Mouse (Mus musculus): Measurements from ENCODE around the gene Hist2h2aa2. TPM values are rescaled to one million over a fixed set of nuclear protein-coding genes. Genes with fewer than 3 reads are reported as not detected.

The Hist2h2aa2 gene
- polyA plus RNA-seq, 1 experiment from 2014 or later, result 24.3 TPM

DNA sequence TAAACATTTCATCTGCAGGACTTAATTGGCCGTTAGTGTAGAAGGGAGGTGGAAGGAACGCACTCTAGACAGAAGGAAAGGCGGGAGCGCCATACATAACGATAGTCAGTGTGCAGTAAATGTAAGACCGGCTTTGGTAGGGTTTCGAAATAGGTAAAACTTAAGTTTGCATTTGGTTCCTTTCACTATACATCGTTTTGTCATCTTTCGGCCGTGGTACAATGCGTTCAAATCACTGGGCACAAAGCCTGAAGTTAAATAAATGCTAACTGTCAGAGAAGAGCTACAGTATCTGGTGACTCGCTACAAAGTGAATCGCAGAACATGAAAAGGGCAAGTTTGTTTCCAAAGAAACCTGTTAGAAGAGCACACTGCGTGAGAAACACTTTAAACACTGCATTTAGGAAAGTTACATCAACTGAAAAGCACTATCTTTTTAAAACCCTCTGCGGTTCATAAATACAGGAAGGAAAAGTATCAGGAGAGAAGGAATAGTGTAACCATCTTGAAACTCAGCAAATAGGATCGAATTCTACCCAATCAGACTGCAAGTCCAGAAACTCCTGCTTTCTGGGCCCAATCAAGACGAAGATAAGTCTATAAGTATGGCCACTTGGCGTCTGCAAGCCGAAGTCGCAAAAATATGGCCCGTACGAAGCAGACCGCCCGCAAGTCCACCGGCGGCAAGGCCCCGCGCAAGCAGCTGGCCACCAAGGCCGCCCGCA lies 28.1 kb upstream of the Hist2h2aa2 start, which contains the start of gene Hist2h3b:
Hist2h3b (plus strand) TSS at position 604 of the 725 bp plus-strand sequence.
- peak within 1 kb of the TSS; percentile 68 for H3K4me3 ChIP-seq
- no peaks in the 10 kb centered on the region for H3K9me3 ChIP-seq (replicated peaks)
- H3K36me3 ChIP-seq, result no peaks in the 10 kb centered on the region
- WGBS, result 26% methylated on average over 30 of the region's 30 CpGs
- peak; percentile 81 for DNase-seq (ENCODE audit: low spot score)
- peaks cover 30% of the 10 kb centered on the region for H3K4me1 ChIP-seq
- no peaks in the 10 kb centered on the region for H3K27me3 ChIP-seq (ENCODE audit: low read depth, poor library complexity, severe bottlenecking)
- peak within 1 kb of the TSS; percentile 96 for H3K27ac ChIP-seq (replicated peaks)

DNA sequence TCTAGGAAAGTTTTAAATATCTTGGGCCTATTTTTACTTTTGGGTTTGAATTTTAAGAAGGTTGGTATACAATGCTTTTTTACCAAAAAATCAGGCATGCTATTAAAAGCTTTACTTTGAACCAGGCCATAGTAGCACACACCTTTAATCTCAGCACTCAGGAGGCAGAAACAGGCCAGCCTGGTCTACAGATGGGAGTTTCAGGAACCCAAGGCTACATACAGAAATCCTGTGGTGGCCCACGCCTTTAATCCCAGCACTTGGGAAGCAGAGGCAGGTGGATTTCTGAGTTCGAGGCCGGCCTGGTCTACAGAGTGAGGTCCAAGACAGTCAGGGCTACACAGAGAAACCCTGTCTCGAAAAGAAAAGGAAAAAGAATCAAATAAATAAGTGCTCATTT lies 27.5 kb upstream of the Hist2h2aa2 start:
- DNase-seq (ENCODE audit: low spot score), result no peak
- H3K4me1 ChIP-seq, result peaks cover 35% of the 10 kb centered on the region
- peak overlapping the region; percentile 51 for H3K4me3 ChIP-seq
- H3K27me3 ChIP-seq (ENCODE audit: low read depth, poor library complexity, severe bottlenecking), result no peaks in the 10 kb centered on the region
- H3K9me3 ChIP-seq (replicated peaks), result no peaks in the 10 kb centered on the region
- H3K36me3 ChIP-seq, result no peaks in the 10 kb centered on the region
- 83% methylated on average over 4 of the region's 4 CpGs for WGBS
- H3K27ac ChIP-seq (replicated peaks), result peak overlapping the region; percentile 96

DNA sequence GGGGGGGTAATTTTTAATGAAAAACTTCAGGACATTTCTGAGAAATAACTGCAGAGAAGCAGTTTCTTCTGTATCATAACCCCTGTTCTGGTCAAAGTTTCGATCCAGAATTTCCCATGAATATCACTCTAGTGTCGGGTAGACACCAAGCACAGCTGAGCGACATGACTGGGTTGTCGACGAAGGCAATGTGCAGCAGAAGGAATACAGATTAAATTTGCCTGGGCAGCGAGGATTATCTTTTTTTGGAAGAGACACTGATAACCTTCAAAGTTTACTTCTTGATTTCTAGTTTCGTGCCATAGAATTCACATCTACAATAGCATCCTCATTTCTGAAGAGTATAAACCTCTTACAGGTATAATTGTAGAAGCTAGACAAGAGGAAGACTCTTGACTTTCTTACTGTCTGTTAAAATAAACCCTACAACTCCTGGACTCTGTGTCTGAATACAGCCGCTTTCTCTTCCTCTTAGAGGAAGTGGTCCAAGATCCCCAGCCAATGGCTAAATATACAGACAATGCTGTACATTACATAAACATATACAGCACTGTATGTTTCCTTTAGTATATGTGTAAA lies 26.1 kb upstream of the Hist2h2aa2 start:
- H3K36me3 ChIP-seq, result no peaks in the 10 kb centered on the region
- H3K27ac ChIP-seq (replicated peaks), result peak overlapping the region; percentile 96
- no peaks in the 10 kb centered on the region for H3K9me3 ChIP-seq (replicated peaks)
- peaks cover 49% of the 10 kb centered on the region for H3K4me1 ChIP-seq
- no peaks in the 10 kb centered on the region for H3K27me3 ChIP-seq (ENCODE audit: low read depth, poor library complexity, severe bottlenecking)
- 91% methylated on average over 8 of the region's 8 CpGs for WGBS
- H3K4me3 ChIP-seq, result no peak overlapping the region
- no peak for DNase-seq (ENCODE audit: low spot score)

DNA sequence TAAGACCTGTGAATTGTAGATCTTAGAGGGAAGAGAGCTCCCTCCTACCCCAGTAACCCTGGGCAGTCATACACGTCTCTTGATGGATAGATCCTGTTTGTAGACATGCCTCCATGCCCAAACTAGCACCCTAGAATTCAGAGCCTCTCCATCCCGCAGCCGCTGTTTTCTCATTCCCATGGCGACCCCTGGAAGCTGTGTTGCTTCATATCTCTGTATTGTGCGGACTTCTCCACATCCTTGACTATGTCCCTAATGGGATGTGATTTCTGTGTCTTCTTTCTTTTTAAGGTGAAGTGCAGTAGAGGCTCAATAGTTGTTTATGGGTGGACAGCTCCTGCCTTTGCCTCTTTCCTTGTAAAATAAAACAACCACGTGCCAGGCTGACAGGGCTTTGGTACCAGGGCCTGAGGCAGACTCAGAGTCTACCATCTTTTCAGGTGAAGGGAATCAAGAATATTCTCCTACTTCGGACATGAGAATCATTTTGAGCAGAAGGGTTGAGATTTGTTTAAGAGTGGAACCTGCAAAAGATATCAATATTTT lies 24.4 kb upstream of the Hist2h2aa2 start:
- peaks cover 51% of the 10 kb centered on the region for H3K4me1 ChIP-seq

DNA sequence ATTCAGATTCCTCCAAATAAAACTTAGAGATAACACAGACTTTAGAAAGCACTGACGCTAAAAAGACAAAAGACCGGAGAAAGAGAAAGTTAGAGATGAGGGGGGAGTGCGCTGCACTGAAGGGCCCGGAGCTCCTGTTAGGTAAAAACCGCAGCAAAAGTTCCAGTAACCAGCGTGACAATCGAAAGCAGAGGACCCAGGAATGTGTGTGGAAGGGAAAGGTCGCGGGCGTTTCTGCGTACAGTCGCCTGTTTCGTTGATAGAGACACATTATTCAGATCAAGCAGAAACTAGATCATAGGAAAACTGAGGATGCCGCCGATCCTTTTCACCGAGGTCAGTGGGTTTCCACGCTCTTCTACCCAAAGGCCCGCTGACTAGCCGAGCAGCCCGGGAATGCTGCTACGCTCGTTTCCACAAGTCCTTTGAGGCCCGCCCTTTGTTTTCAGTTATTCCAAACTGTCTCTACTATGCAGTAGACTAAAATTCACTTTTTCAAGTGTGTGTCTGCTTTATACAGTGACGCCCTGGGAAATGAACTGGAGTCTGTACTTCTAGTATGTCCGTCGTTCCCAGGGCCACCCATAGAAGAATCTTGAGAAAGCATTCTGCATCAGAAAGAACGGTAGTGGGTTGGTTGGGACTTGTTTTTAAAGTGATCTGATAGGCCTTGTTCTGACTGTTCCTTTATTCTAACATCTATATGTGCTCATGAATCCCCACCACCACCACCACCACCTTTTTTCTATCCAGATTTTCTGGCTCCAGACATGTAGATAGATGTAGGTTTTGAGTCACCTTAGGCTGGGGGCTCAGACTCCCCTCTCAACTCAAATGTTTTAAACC lies 23.7 kb upstream of the Hist2h2aa2 start:
- H3K27me3 ChIP-seq (ENCODE audit: low read depth, poor library complexity, severe bottlenecking), result no peaks in the 10 kb centered on the region
- peak; percentile 63 for DNase-seq (ENCODE audit: low spot score)
- H3K27ac ChIP-seq (replicated peaks), result peak overlapping the region; percentile 96
- H3K9me3 ChIP-seq (replicated peaks), result no peaks in the 10 kb centered on the region
- peaks cover 51% of the 10 kb centered on the region for H3K4me1 ChIP-seq
- H3K36me3 ChIP-seq, result no peaks in the 10 kb centered on the region
- 8% methylated on average over 27 of the region's 27 CpGs for WGBS
- H3K4me3 ChIP-seq, result peak overlapping the region; percentile 68

More for the DNA sequence above, 24.4 kb upstream of the Hist2h2aa2 start:
- peak overlapping the region; percentile 96 for H3K27ac ChIP-seq (replicated peaks)
- no peaks in the 10 kb centered on the region for H3K9me3 ChIP-seq (replicated peaks)
- H3K4me3 ChIP-seq, result peak overlapping the region; percentile 68
- peak; percentile 43 for DNase-seq (ENCODE audit: low spot score)
- 79% methylated on average over 7 of the region's 7 CpGs for WGBS
- no peaks in the 10 kb centered on the region for H3K27me3 ChIP-seq (ENCODE audit: low read depth, poor library complexity, severe bottlenecking)
- no peaks in the 10 kb centered on the region for H3K36me3 ChIP-seq

DNA sequence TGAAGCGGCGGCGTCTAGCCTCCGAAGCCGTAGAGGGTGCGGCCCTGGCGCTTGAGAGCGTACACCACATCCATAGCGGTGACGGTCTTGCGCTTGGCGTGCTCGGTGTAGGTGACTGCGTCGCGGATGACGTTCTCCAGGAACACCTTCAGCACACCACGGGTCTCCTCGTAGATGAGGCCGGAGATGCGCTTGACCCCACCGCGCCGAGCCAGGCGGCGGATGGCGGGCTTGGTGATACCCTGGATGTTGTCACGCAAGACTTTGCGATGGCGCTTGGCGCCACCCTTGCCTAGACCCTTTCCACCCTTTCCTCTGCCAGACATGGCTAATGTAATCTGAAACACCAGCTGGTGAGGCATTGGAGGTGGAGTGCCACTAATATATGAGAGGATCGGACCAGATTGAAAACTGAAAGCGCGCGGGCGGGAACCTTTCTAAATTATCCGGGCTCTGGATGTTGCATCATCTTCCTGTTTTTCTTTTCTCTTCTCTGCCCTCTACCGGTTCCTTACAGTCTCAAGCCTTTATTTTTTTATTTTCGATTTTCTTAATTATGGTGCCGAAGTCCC lies 23.0 kb upstream of the Hist2h2aa2 start, which contains the start of gene Hist2h4:
Hist2h4 (minus strand) TSS at position 333 of the 572 bp plus-strand sequence.
- Histone ChIP-seq H3K27me3 (ENCODE audit: low read depth, poor library complexity, severe bottlenecking) (no peaks in the 10 kb centered on the region), H3K9me3 (replicated peaks) (no peaks in the 10 kb centered on the region), H3K4me1 (peaks cover 49% of the 10 kb centered on the region), H3K4me3 (peak within 1 kb of the TSS; percentile 68), H3K36me3 (no peaks in the 10 kb centered on the region), H3K27ac (replicated peaks) (peak within 1 kb of the TSS; percentile 96)
- peak; percentile 95 for DNase-seq (ENCODE audit: low spot score)
- under 1% methylated on average over 40 of the region's 40 CpGs for WGBS

DNA sequence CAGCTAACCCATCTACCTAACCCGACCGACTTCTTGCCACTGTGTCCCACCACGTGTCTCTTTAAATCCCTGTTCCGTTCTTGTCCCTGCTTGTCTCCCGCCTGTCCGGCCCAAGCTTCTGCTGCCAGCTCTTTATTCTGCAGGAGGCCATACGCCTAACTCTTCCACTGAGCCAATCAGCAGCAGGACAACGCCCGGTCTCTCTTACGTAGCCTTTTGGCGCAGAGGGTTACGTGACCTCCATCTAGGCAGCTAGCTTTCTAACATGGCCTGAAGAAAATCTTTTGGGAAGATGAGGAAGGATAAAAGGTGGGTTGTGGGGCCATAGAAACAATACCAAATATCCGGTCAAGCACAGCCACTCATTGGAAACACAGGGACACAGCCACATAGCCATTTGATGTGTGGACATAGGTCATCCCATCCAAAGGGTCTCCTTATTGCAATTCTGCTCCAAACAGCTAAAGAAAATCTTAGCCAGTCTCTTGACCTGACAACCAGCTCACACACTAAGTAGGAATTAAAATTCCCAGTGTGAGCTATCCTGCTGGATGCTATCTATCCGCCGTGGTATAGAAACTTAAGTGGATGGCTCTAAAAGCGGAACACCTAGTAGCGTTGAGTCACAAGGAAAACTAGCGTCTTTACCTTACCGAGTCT lies 22.3 kb upstream of the Hist2h2aa2 start:
- Histone ChIP-seq H3K27ac (replicated peaks) (peak overlapping the region; percentile 96), H3K27me3 (ENCODE audit: low read depth, poor library complexity, severe bottlenecking) (no peaks in the 10 kb centered on the region), H3K36me3 (no peaks in the 10 kb centered on the region), H3K4me1 (peaks cover 42% of the 10 kb centered on the region), H3K4me3 (peak overlapping the region; percentile 68), H3K9me3 (replicated peaks) (no peaks in the 10 kb centered on the region)
- under 1% methylated on average over 19 of the region's 19 CpGs for WGBS
- DNase-seq (ENCODE audit: low spot score), result peak; percentile 87

DNA sequence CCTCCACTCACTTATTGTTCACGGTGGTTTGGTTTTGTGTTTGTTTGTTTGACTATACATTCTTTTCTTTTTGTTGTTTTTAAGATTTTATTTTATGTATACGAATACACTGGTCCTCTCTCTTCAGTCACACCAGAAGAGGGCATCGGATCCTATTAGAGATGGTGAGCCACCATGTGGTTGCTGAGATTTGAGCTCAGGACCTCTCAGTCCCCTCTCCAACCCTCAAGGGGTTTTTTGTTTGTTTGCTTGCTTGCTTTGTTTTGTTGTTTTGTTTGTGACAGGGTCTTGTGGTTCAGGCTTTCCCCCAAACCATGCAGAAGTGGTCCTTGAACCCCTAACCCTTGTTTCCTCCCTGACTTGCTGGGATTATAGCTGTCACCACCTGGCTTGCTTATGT lies 21.5 kb upstream of the Hist2h2aa2 start:
- H3K9me3 ChIP-seq (replicated peaks), result no peaks in the 10 kb centered on the region
- DNase-seq (ENCODE audit: low spot score), result no peak
- peak overlapping the region; percentile 68 for H3K4me3 ChIP-seq
- H3K27me3 ChIP-seq (ENCODE audit: low read depth, poor library complexity, severe bottlenecking), result no peaks in the 10 kb centered on the region
- no peaks in the 10 kb centered on the region for H3K36me3 ChIP-seq
- 55% methylated on average over 3 of the region's 3 CpGs for WGBS
- H3K27ac ChIP-seq (replicated peaks), result peak overlapping the region; percentile 96
- peaks cover 37% of the 10 kb centered on the region for H3K4me1 ChIP-seq

DNA sequence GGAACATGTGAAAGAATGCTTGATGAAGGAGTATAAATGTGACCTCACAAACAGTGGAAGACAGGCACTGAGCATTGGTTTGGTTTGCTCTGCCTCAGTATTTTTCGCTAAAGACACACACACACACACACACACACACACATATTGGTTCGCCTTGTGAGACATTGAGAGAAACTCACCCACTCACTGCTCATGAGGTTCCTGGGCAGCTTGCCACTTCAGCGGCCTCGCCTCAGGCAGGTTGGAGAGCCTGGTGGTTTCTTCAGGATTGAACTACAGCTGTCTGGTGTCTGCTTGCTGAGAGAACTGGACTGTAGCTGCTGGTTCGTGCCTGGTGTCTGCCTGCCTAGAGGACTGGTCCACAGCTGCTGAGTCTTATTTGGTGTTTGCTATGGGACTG lies 20.1 kb upstream of the Hist2h2aa2 start:
- Histone ChIP-seq H3K36me3 (no peaks in the 10 kb centered on the region), H3K4me3 (no peak overlapping the region), H3K27me3 (ENCODE audit: low read depth, poor library complexity, severe bottlenecking) (no peaks in the 10 kb centered on the region), H3K4me1 (peaks cover 37% of the 10 kb centered on the region), H3K27ac (replicated peaks) (peak overlapping the region; percentile 1; the same call in 1 of the 2 replicates), H3K9me3 (replicated peaks) (no peaks in the 10 kb centered on the region)
- WGBS, result 89% methylated on average over 5 of the region's 5 CpGs
- DNase-seq (ENCODE audit: low spot score), result no peak

DNA sequence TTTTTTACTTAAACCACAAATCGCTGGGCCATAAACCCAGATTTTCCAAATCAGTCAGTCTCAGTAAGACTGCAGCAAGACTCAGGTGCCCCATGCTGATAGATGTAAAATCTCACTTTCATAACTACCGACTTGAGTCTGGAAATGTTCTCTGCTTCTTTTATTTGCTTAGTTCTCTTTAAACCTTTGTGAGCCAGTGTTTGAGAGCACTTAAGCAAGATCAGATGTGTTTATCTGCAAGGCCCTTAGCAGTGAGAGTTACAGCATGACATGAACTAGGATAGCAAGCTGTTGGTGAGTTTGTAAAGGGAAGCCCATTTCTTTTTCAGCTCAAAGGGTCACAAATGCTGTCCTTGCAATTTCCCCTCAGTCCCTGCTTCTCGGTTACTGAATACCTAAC lies 17.1 kb upstream of the Hist2h2aa2 start:
- no peaks in the 10 kb centered on the region for H3K27me3 ChIP-seq (ENCODE audit: low read depth, poor library complexity, severe bottlenecking)
- H3K9me3 ChIP-seq (replicated peaks), result no peaks in the 10 kb centered on the region
- no peak for DNase-seq (ENCODE audit: low spot score)
- 84% methylated on average over 3 of the region's 3 CpGs for WGBS
- peaks cover 18% of the 10 kb centered on the region for H3K4me1 ChIP-seq
- H3K36me3 ChIP-seq, result no peaks in the 10 kb centered on the region
- H3K27ac ChIP-seq (replicated peaks), result no peak overlapping the region
- no peak overlapping the region for H3K4me3 ChIP-seq

DNA sequence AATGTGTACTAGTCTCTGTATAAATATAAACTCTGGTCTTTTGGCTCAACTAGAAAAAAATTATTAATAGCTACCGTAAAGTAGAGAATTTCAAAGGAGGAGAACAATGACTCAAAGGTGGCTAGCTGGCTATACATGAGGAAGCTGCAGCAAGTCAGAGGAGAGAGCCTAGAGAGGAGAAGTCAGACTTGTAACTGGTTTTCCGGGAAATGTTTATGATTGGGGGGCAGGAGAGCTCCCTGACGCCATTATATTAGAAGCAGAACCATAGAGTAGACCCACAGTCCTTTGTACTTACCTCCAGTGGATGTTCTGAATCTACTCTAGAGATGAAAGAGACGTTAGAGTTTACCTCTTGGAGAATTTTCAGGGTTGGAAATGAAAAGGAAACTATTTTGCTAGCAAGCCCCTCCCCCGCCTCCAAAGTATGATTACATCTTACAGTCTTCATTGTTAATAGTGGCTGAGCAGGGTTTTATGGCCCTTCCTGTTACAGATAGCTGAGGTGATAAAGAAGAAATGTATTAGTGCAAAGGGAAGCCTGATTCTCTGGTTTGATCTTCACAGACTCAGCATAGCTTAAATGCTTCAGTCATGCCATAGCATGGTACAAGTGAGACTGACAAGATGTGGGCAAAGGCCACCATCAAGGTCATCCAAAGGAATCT lies 16.0 kb upstream of the Hist2h2aa2 start:
- H3K36me3 ChIP-seq, result no peaks in the 10 kb centered on the region
- 88% methylated on average over 5 of the region's 5 CpGs for WGBS
- H3K9me3 ChIP-seq (replicated peaks), result no peaks in the 10 kb centered on the region
- DNase-seq (ENCODE audit: low spot score), result no peak
- H3K4me3 ChIP-seq, result no peak overlapping the region
- peaks cover 7% of the 10 kb centered on the region for H3K4me1 ChIP-seq
- H3K27me3 ChIP-seq (ENCODE audit: low read depth, poor library complexity, severe bottlenecking), result no peaks in the 10 kb centered on the region
- no peak overlapping the region for H3K27ac ChIP-seq (replicated peaks)
